In genomic region chr11:101733596-101733995, GRCm38 (mm10) we compare ENCODE assay signal across 7 mouse cellular contexts. TPM values are rescaled to one million over a fixed set of nuclear protein-coding genes. Genes with fewer than 3 reads are reported as not detected.
DNase-seq lines count a peak whose midpoint lies in the region; ATAC-seq lines count a peak whose summit lies in the region.

No protein-coding gene starts in this region.

- no peaks in the 10 kb centered on the region for H3K9me3 ChIP-seq in neural tube, embryonic 11.5 days (ENCODE audit: control insufficient read depth, low read length)
- H3K9me3 ChIP-seq in embryonic facial prominence, embryonic 14.5 days (ENCODE audit: control insufficient read depth, low read length), result no peaks in the 10 kb centered on the region
- no peaks in the 10 kb centered on the region for H3K9me3 ChIP-seq in limb, embryonic 13.5 days
- H3K9me3 ChIP-seq in stomach, embryonic 16.5 days (replicated peaks; ENCODE audit: control insufficient read depth, low read length), result no peaks in the 10 kb centered on the region

- peak overlapping the region; percentile 79 for H3K4me3 ChIP-seq in neural tube, embryonic 11.5 days (ENCODE audit: low read depth, low read length)
- H3K4me3 ChIP-seq in embryonic facial prominence, embryonic 14.5 days (ENCODE audit: low read depth, low read length), result peak overlapping the region; percentile 76
- peak overlapping the region; percentile 69 for H3K4me3 ChIP-seq in limb, embryonic 13.5 days
- H3K4me3 ChIP-seq in stomach, embryonic 16.5 days (replicated peaks; ENCODE audit: low read length), result peak overlapping the region; percentile 78

- DNase-seq in neural tube, embryonic 11.5 days (ENCODE audit: low spot score), result no peak
- no peak for DNase-seq in neural tube, embryonic 10.5 days (ENCODE audit: extremely low spot score, low spot score)
- no peak for DNase-seq in embryonic facial prominence, embryonic 14.5 days (ENCODE audit: low spot score)
- no peak for DNase-seq in thymus, adult 18-20 months
- DNase-seq in ovary, postnatal 14 days (ENCODE audit: low spot score), result no peak

- no peaks in the 10 kb centered on the region for H3K27me3 ChIP-seq in neural tube, embryonic 11.5 days (ENCODE audit: control insufficient read depth, insufficient read depth, low read length)
- no peaks in the 10 kb centered on the region for H3K27me3 ChIP-seq in embryonic facial prominence, embryonic 14.5 days (replicated peaks; ENCODE audit: control insufficient read depth, insufficient read depth, low read length)
- no peaks in the 10 kb centered on the region for H3K27me3 ChIP-seq in limb, embryonic 13.5 days
- H3K27me3 ChIP-seq in stomach, embryonic 16.5 days (ENCODE audit: control insufficient read depth, insufficient read depth, low read length), result no peaks in the 10 kb centered on the region

- peak overlapping the region; percentile 53 for H3K4me2 ChIP-seq in neural tube, embryonic 11.5 days (ENCODE audit: low read depth)
- peak overlapping the region; percentile 91 for H3K4me2 ChIP-seq in embryonic facial prominence, embryonic 14.5 days (ENCODE audit: low read depth, low read length)
- H3K4me2 ChIP-seq in limb, embryonic 13.5 days (replicated peaks), result peak overlapping the region; percentile 88
- H3K4me2 ChIP-seq in stomach, embryonic 16.5 days (ENCODE audit: low read depth, low read length), result peak overlapping the region; percentile 89

- no peak overlapping the region for H3K27ac ChIP-seq in neural tube, embryonic 11.5 days (ENCODE audit: low read depth, low read length)
- no peak overlapping the region for H3K27ac ChIP-seq in embryonic facial prominence, embryonic 14.5 days (replicated peaks; ENCODE audit: low read depth, low read length)
- H3K27ac ChIP-seq in limb, embryonic 13.5 days, result no peak overlapping the region
- H3K27ac ChIP-seq in stomach, embryonic 16.5 days (ENCODE audit: low read length), result no peak overlapping the region

- ATAC-seq in neural tube, embryonic 11.5 days (ENCODE audit: insufficient read depth, low FRiP score, low TSS enrichment), result no peak
- ATAC-seq in embryonic facial prominence, embryonic 14.5 days (ENCODE audit: low read depth), result no peak
- ATAC-seq in limb, embryonic 13.5 days (ENCODE audit: low FRiP score, low read depth), result no peak
- ATAC-seq in stomach, embryonic 16.5 days (ENCODE audit: insufficient read depth, low FRiP score), result no peak

- WGBS in neural tube, embryonic 11.5 days, result 33% methylated on average over 9 of the region's 9 CpGs
- WGBS in embryonic facial prominence, embryonic 14.5 days, result 33% methylated on average over 9 of the region's 9 CpGs
- whole genome bisulfite sequencing in limb, embryonic 13.5 days, result 26% methylated on average over 9 of the region's 9 CpGs
- 27% methylated on average over 9 of the region's 9 CpGs for WGBS in stomach, embryonic 16.5 days

- H3K9ac ChIP-seq in neural tube, embryonic 11.5 days (ENCODE audit: low read length), result peak overlapping the region; percentile 76
- H3K9ac ChIP-seq in embryonic facial prominence, embryonic 14.5 days (ENCODE audit: low read depth, low read length), result peak overlapping the region; percentile 84
- peak overlapping the region; percentile 83 for H3K9ac ChIP-seq in limb, embryonic 13.5 days
- H3K9ac ChIP-seq in stomach, embryonic 16.5 days (ENCODE audit: low read length), result peak overlapping the region; percentile 81

- peaks cover 2% of the 10 kb centered on the region; the same call in 1 of the 2 replicates for H3K36me3 ChIP-seq in neural tube, embryonic 11.5 days (ENCODE audit: control insufficient read depth, insufficient read depth, low read length)
- H3K36me3 ChIP-seq in embryonic facial prominence, embryonic 14.5 days (ENCODE audit: control insufficient read depth, insufficient read depth, low read length), result peaks cover 36% of the 10 kb centered on the region
- peaks cover 42% of the 10 kb centered on the region for H3K36me3 ChIP-seq in limb, embryonic 13.5 days
- H3K36me3 ChIP-seq in stomach, embryonic 16.5 days (ENCODE audit: control insufficient read depth, insufficient read depth, low read length), result no peaks in the 10 kb centered on the region; the same call in none of the 2 replicates

- peaks cover 6% of the 10 kb centered on the region; the same call in 1 of the 2 replicates for H3K4me1 ChIP-seq in neural tube, embryonic 11.5 days (ENCODE audit: control insufficient read depth, insufficient read depth, low read length)
- peaks cover 3% of the 10 kb centered on the region for H3K4me1 ChIP-seq in embryonic facial prominence, embryonic 14.5 days (ENCODE audit: control insufficient read depth, insufficient read depth, low read length)
- H3K4me1 ChIP-seq in limb, embryonic 13.5 days, result peaks cover 12% of the 10 kb centered on the region
- peaks cover 11% of the 10 kb centered on the region; the same call in 1 of the 2 replicates for H3K4me1 ChIP-seq in stomach, embryonic 16.5 days (ENCODE audit: control insufficient read depth, insufficient read depth, low read length)

RNA-seq across cellular contexts. Expression of gene Dhx8, which starts 0.9 kb away (rescaled TPM):
- 43.3 and 46.7 TPM in 2 replicates for polyA plus RNA-seq in neural tube, embryonic 11.5 days (2014; fragmentation: Nextera tagmentation; extraction: Ambion mirVana)
- polyA plus RNA-seq in embryonic facial prominence, embryonic 14.5 days (2014; fragmentation: Nextera tagmentation; extraction: Ambion mirVana), result 28.1 and 31.5 TPM in 2 replicates
- polyA plus RNA-seq in limb, embryonic 13.5 days (2015; fragmentation: Nextera tagmentation; extraction: Ambion mirVana), result 47.4 and 47.9 TPM in 2 replicates
- 28.5 and 29.4 TPM in 2 replicates for polyA plus RNA-seq in stomach, embryonic 16.5 days (2015; fragmentation: Nextera tagmentation; extraction: Ambion mirVana)

RNA-seq across cellular contexts. Expression of gene Etv4, which starts 51.6 kb away (rescaled TPM):
- polyA plus RNA-seq in neural tube, embryonic 11.5 days (2014; fragmentation: Nextera tagmentation; extraction: Ambion mirVana), result 8.4 and 9.4 TPM in 2 replicates
- polyA plus RNA-seq in embryonic facial prominence, embryonic 14.5 days (2014; fragmentation: Nextera tagmentation; extraction: Ambion mirVana), result 9.3 and 11.8 TPM in 2 replicates
- 15.6 and 17.9 TPM in 2 replicates for polyA plus RNA-seq in limb, embryonic 13.5 days (2015; fragmentation: Nextera tagmentation; extraction: Ambion mirVana)
- polyA plus RNA-seq in stomach, embryonic 16.5 days (2015; fragmentation: Nextera tagmentation; extraction: Ambion mirVana), result 4.9 and 6.6 TPM in 2 replicates
